Mouse (Mus musculus) megakaryocyte, embryonic 14.5 days (primary cell): ENCODE results near the gene Pak2.

Experiments used
- FLI1 ChIP-seq: IDR thresholded peaks from 2 replicates; pipeline ENCODE4 v1.6.1; 2012; ENCODE audit warnings: low read length, inconsistent platforms, mixed read lengths
- GATA1 ChIP-seq: IDR thresholded peaks from 3 replicates; pipeline ENCODE4 v1.6.1; 2012; ENCODE audit warnings: mixed read lengths, low read length, inconsistent platforms, borderline replicate concordance

GRCm38 (mm10) chr16:32009913-32010312 is 69.2 kb downstream of the Pak2 start:
- no peak for TF ChIP-seq GATA1
- TF ChIP-seq FLI1, result no peak
